Mouse (Mus musculus) testis, adult 2 months (tissue): ENCODE results near the gene Vmp1. TPM values are rescaled to one million over a fixed set of nuclear protein-coding genes. Genes with fewer than 3 reads are reported as not detected.

Experiments
- H3K27ac ChIP-seq: fragments of 200-500 bp; 2 replicates; pipeline ENCODE4 v1.5.1; 2012; ENCODE audit warnings: low read depth, low read length; ENCODE audit not compliant: control insufficient read depth, insufficient read depth
- H3K27me3 ChIP-seq: fragments of 200-500 bp; 2 replicates; pipeline ENCODE4 v1.6.1; 2012; ENCODE audit warnings: mild to moderate bottlenecking, low read length, moderate library complexity; ENCODE audit not compliant: control insufficient read depth, insufficient read depth
- H3K36me3 ChIP-seq: fragments of 200-500 bp; 2 replicates; pipeline ENCODE4 v1.6.1; 2012; ENCODE audit warnings: mild to moderate bottlenecking, low read length; ENCODE audit not compliant: control insufficient read depth, insufficient read depth
- H3K4me1 ChIP-seq: fragments of 200-500 bp; 2 replicates; pipeline ENCODE4 v1.6.1; 2012; ENCODE audit warnings: low read length; ENCODE audit not compliant: control insufficient read depth, insufficient read depth
- H3K4me3 ChIP-seq: fragments of 200-500 bp; 2 replicates; pipeline ENCODE4 v1.5.1; 2012; ENCODE audit warnings: low read depth, mild to moderate bottlenecking, low read length, moderate library complexity, mixed read lengths; ENCODE audit not compliant: control insufficient read depth
- CTCF ChIP-seq: fragments of 200-500 bp; IDR thresholded peaks from 2 replicates; pipeline ENCODE4 v1.5.1; 2012; ENCODE audit warnings: low read depth, mild to moderate bottlenecking, inconsistent platforms, low read length, moderate library complexity; ENCODE audit not compliant: control insufficient read depth, insufficient read depth, insufficient replicate concordance
- POLR2A ChIP-seq: fragments of 200-500 bp; IDR thresholded peaks from 2 replicates; pipeline ENCODE4 v1.6.1; 2012; ENCODE audit warnings: low read depth, mild to moderate bottlenecking, inconsistent platforms, low read length, moderate library complexity; ENCODE audit not compliant: control insufficient read depth
- polyA plus RNA-seq: library from polyadenylated mRNA; depleted of rRNA; stranded (reverse); fragments of >200 nt; gene quantifications from 2 replicates; pipeline ENCODE4 v1.2.3, GENCODE M21; 2012

The Vmp1 gene
- polyA plus RNA-seq, 1 experiment: 19.0 TPM

GRCm38 (mm10) chr11:86599378-86600208 lies 84.0 kb downstream of the Vmp1 start:
- H3K27me3 ChIP-seq: no peaks in the 10 kb centered on the region
- H3K4me1 ChIP-seq: no peaks in the 10 kb centered on the region
- TF ChIP-seq POLR2A (no peak), CTCF (no peak)
- H3K36me3 ChIP-seq: no peaks in the 10 kb centered on the region
- no peak overlapping the region for H3K27ac ChIP-seq
- H3K4me3 ChIP-seq: no peak overlapping the region

GRCm38 (mm10) chr11:86598572-86598971 lies 85.1 kb downstream of the Vmp1 start:
- no peaks in the 10 kb centered on the region for H3K4me1 ChIP-seq
- H3K27ac ChIP-seq: no peak overlapping the region
- TF ChIP-seq POLR2A: no peak
- TF ChIP-seq CTCF: no peak
- no peaks in the 10 kb centered on the region for H3K36me3 ChIP-seq
- no peaks in the 10 kb centered on the region for H3K27me3 ChIP-seq
- no peak overlapping the region for H3K4me3 ChIP-seq

- Histone ChIP-seq H3K4me3 (no peak overlapping the region), H3K36me3 (no peaks in the 10 kb centered on the region), H3K27ac (no peak overlapping the region), H3K27me3 (no peaks in the 10 kb centered on the region), H3K4me1 (no peaks in the 10 kb centered on the region)
- TF ChIP-seq POLR2A (no peak), CTCF (no peak)
Observed at GRCm38 (mm10) chr11:86598154-86598553, 85.5 kb downstream of the Vmp1 start.

- no peak for TF ChIP-seq POLR2A
- no peak for TF ChIP-seq CTCF
- no peaks in the 10 kb centered on the region for H3K4me1 ChIP-seq
Observed at GRCm38 (mm10) chr11:86596976-86597375, 86.7 kb downstream of the Vmp1 start.

GRCm38 (mm10) chr11:86596187-86596960 lies 87.3 kb downstream of the Vmp1 start:
- Histone ChIP-seq H3K36me3 (no peaks in the 10 kb centered on the region), H3K4me1 (no peaks in the 10 kb centered on the region), H3K4me3 (no peak overlapping the region), H3K27me3 (no peaks in the 10 kb centered on the region), H3K27ac (peak overlapping the region; percentile 67)
- TF ChIP-seq CTCF (no peak), POLR2A (no peak)

More at GRCm38 (mm10) chr11:86596976-86597375, 86.7 kb downstream of the Vmp1 start:
- no peaks in the 10 kb centered on the region for H3K36me3 ChIP-seq
- no peak overlapping the region for H3K27ac ChIP-seq
- no peaks in the 10 kb centered on the region for H3K27me3 ChIP-seq
- H3K4me3 ChIP-seq: no peak overlapping the region

GRCm38 (mm10) chr11:86595366-86595765 lies 88.3 kb downstream of the Vmp1 start:
- H3K27ac ChIP-seq: peak overlapping the region; percentile 49; the same call in 1 of the 2 replicates
- no peaks in the 10 kb centered on the region for H3K4me1 ChIP-seq
- no peaks in the 10 kb centered on the region for H3K36me3 ChIP-seq
- no peaks in the 10 kb centered on the region for H3K27me3 ChIP-seq
- TF ChIP-seq POLR2A: no peak
- TF ChIP-seq CTCF: no peak
- no peak overlapping the region for H3K4me3 ChIP-seq

- H3K27me3 ChIP-seq: no peaks in the 10 kb centered on the region
- TF ChIP-seq CTCF: no peak
- no peak for TF ChIP-seq POLR2A
- no peaks in the 10 kb centered on the region for H3K36me3 ChIP-seq
- H3K27ac ChIP-seq: peak overlapping the region; percentile 62
- no peak overlapping the region for H3K4me3 ChIP-seq
- H3K4me1 ChIP-seq: no peaks in the 10 kb centered on the region
Observed at GRCm38 (mm10) chr11:86594188-86594876, 89.3 kb downstream of the Vmp1 start.
